Mouse (Mus musculus): ENCODE measurements around the gene Cspg5. TPM values are rescaled to one million over a fixed set of nuclear protein-coding genes. Genes with fewer than 3 reads are reported as not detected.

Cspg5 gene
- polyA plus RNA-seq (2014; fragmentation: Nextera tagmentation; extraction: Ambion mirVana) = 12.9 and 14.2 TPM in 2 replicates

GRCm38 (mm10) chr9:110243221-110243833, at the start of gene Cspg5:
TSS of gene Cspg5 (plus strand) at chr9:110243783.
- no peak for ATAC-seq (ENCODE audit: low FRiP score)

GRCm38 (mm10) chr9:110199870-110200269, 43.7 kb upstream of the Cspg5 start:
- H3K36me3 ChIP-seq (ENCODE audit: control insufficient read depth, insufficient read depth, low read length) = peaks cover 37% of the 10 kb centered on the region
- H3K4me2 ChIP-seq = no peak overlapping the region
- H3K4me3 ChIP-seq (ENCODE audit: low read depth, low read length) = no peak overlapping the region

More at GRCm38 (mm10) chr9:110243221-110243833, at the start of gene Cspg5:
- Histone ChIP-seq H3K4me1 (ENCODE audit: control insufficient read depth, insufficient read depth, low read length) (peaks cover 13% of the 10 kb centered on the region), H3K27me3 (ENCODE audit: control insufficient read depth, insufficient read depth, low read length) (peaks cover 3% of the 10 kb centered on the region; the same call in 1 of the 2 replicates), H3K27ac (ENCODE audit: low read depth, low read length) (no peak within 1 kb of the TSS), H3K36me3 (ENCODE audit: control insufficient read depth, insufficient read depth, low read length) (0 out of 2 replicates have a peak, but pooled peaks cover 5% of the 10 kb centered on the region), H3K9me3 (ENCODE audit: control insufficient read depth, low read length) (no peaks in the 10 kb centered on the region), H3K9ac (ENCODE audit: low read length) (no peak within 1 kb of the TSS; the same call in 1 of the 2 replicates), H3K4me2 (peak within 1 kb of the TSS; percentile 100), H3K4me3 (ENCODE audit: low read depth, low read length) (peak within 1 kb of the TSS; percentile 65)
- DNase-seq (ENCODE audit: low spot score, missing footprints) = no peak
- 88% methylated on average over 7 of the region's 7 CpGs for WGBS

GRCm38 (mm10) chr9:110205526-110206404, 37.8 kb upstream of the Cspg5 start:
- H3K4me1 ChIP-seq (ENCODE audit: control insufficient read depth, insufficient read depth, low read length) = 0 out of 2 replicates have a peak, but pooled peaks cover 5% of the 10 kb centered on the region
- H3K4me2 ChIP-seq = no peak overlapping the region
- DNase-seq (ENCODE audit: low spot score, missing footprints) (peak; percentile 91), ATAC-seq (ENCODE audit: low FRiP score) (peak; percentile 76)
- no peaks in the 10 kb centered on the region for H3K27me3 ChIP-seq (ENCODE audit: control insufficient read depth, insufficient read depth, low read length)
- no peak overlapping the region for H3K4me3 ChIP-seq (ENCODE audit: low read depth, low read length)
- 26% methylated on average over 15 of the region's 15 CpGs for WGBS
- no peaks in the 10 kb centered on the region for H3K9me3 ChIP-seq (ENCODE audit: control insufficient read depth, low read length)
- H3K9ac ChIP-seq (ENCODE audit: low read length) = peak overlapping the region; percentile 17; the same call in 1 of the 2 replicates
- H3K36me3 ChIP-seq (ENCODE audit: control insufficient read depth, insufficient read depth, low read length) = peaks cover 21% of the 10 kb centered on the region
- peak overlapping the region; percentile 38 for H3K27ac ChIP-seq (ENCODE audit: low read depth, low read length)

More at GRCm38 (mm10) chr9:110199870-110200269, 43.7 kb upstream of the Cspg5 start:
- Histone ChIP-seq H3K9ac (ENCODE audit: low read length) (no peak overlapping the region), H3K27me3 (ENCODE audit: control insufficient read depth, insufficient read depth, low read length) (no peaks in the 10 kb centered on the region), H3K27ac (ENCODE audit: low read depth, low read length) (no peak overlapping the region), H3K9me3 (ENCODE audit: control insufficient read depth, low read length) (no peaks in the 10 kb centered on the region), H3K4me1 (ENCODE audit: control insufficient read depth, insufficient read depth, low read length) (no peaks in the 10 kb centered on the region)
- WGBS = 89% methylated on average over 2 of the region's 2 CpGs
- no peak for ATAC-seq (ENCODE audit: low FRiP score)
- no peak for DNase-seq (ENCODE audit: low spot score, missing footprints)

GRCm38 (mm10) chr9:110206437-110206836, 37.1 kb upstream of the Cspg5 start:
- Histone ChIP-seq H3K4me2 (no peak overlapping the region), H3K9ac (ENCODE audit: low read length) (no peak overlapping the region), H3K36me3 (ENCODE audit: control insufficient read depth, insufficient read depth, low read length) (peaks cover 19% of the 10 kb centered on the region), H3K27ac (ENCODE audit: low read depth, low read length) (no peak overlapping the region), H3K27me3 (ENCODE audit: control insufficient read depth, insufficient read depth, low read length) (no peaks in the 10 kb centered on the region), H3K4me3 (ENCODE audit: low read depth, low read length) (no peak overlapping the region), H3K4me1 (ENCODE audit: control insufficient read depth, insufficient read depth, low read length) (0 out of 2 replicates have a peak, but pooled peaks cover 5% of the 10 kb centered on the region), H3K9me3 (ENCODE audit: control insufficient read depth, low read length) (no peaks in the 10 kb centered on the region)
- WGBS = 83% methylated on average over 2 of the region's 2 CpGs
- DNase-seq (ENCODE audit: low spot score, missing footprints) = no peak
- no peak for ATAC-seq (ENCODE audit: low FRiP score)

GRCm38 (mm10) chr9:110208265-110208664, 35.3 kb upstream of the Cspg5 start:
- ATAC-seq (ENCODE audit: low FRiP score) = no peak
- Histone ChIP-seq H3K4me2 (no peak overlapping the region), H3K4me3 (ENCODE audit: low read depth, low read length) (no peak overlapping the region), H3K27me3 (ENCODE audit: control insufficient read depth, insufficient read depth, low read length) (no peaks in the 10 kb centered on the region), H3K36me3 (ENCODE audit: control insufficient read depth, insufficient read depth, low read length) (peaks cover 15% of the 10 kb centered on the region; the same call in 1 of the 2 replicates), H3K9me3 (ENCODE audit: control insufficient read depth, low read length) (no peaks in the 10 kb centered on the region), H3K27ac (ENCODE audit: low read depth, low read length) (no peak overlapping the region), H3K9ac (ENCODE audit: low read length) (no peak overlapping the region), H3K4me1 (ENCODE audit: control insufficient read depth, insufficient read depth, low read length) (0 out of 2 replicates have a peak, but pooled peaks cover 5% of the 10 kb centered on the region)
- WGBS = 74% methylated on average over 7 of the region's 7 CpGs
- DNase-seq (ENCODE audit: low spot score, missing footprints) = no peak

- Histone ChIP-seq H3K9ac (ENCODE audit: low read length) (no peak overlapping the region), H3K27ac (ENCODE audit: low read depth, low read length) (no peak overlapping the region), H3K4me2 (no peak overlapping the region), H3K4me3 (ENCODE audit: low read depth, low read length) (no peak overlapping the region), H3K27me3 (ENCODE audit: control insufficient read depth, insufficient read depth, low read length) (no peaks in the 10 kb centered on the region), H3K36me3 (ENCODE audit: control insufficient read depth, insufficient read depth, low read length) (peaks cover 20% of the 10 kb centered on the region; the same call in 1 of the 2 replicates), H3K4me1 (ENCODE audit: control insufficient read depth, insufficient read depth, low read length) (0 out of 2 replicates have a peak, but pooled peaks cover 5% of the 10 kb centered on the region), H3K9me3 (ENCODE audit: control insufficient read depth, low read length) (no peaks in the 10 kb centered on the region)
- ATAC-seq (ENCODE audit: low FRiP score) = no peak
- WGBS = 89% methylated on average over 3 of the region's 3 CpGs
- no peak for DNase-seq (ENCODE audit: low spot score, missing footprints)
Measured at GRCm38 (mm10) chr9:110208967-110209366, 34.6 kb upstream of the Cspg5 start.

GRCm38 (mm10) chr9:110224273-110224672, 19.3 kb upstream of the Cspg5 start:
- Histone ChIP-seq H3K27ac (ENCODE audit: low read depth, low read length) (no peak overlapping the region), H3K4me2 (no peak overlapping the region), H3K27me3 (ENCODE audit: control insufficient read depth, insufficient read depth, low read length) (no peaks in the 10 kb centered on the region), H3K9ac (ENCODE audit: low read length) (no peak overlapping the region), H3K4me3 (ENCODE audit: low read depth, low read length) (no peak overlapping the region), H3K9me3 (ENCODE audit: control insufficient read depth, low read length) (no peaks in the 10 kb centered on the region), H3K36me3 (ENCODE audit: control insufficient read depth, insufficient read depth, low read length) (peaks cover 21% of the 10 kb centered on the region), H3K4me1 (ENCODE audit: control insufficient read depth, insufficient read depth, low read length) (no peaks in the 10 kb centered on the region)
- 97% methylated on average over 4 of the region's 4 CpGs for WGBS
- DNase-seq (ENCODE audit: low spot score, missing footprints) (no peak), ATAC-seq (ENCODE audit: low FRiP score) (no peak)

GRCm38 (mm10) chr9:110226191-110226590, 17.4 kb upstream of the Cspg5 start:
- H3K4me2 ChIP-seq = no peak overlapping the region
- no peak overlapping the region for H3K9ac ChIP-seq (ENCODE audit: low read length)
- 95% methylated on average over 4 of the region's 4 CpGs for WGBS
- no peak overlapping the region for H3K27ac ChIP-seq (ENCODE audit: low read depth, low read length)
- ATAC-seq (ENCODE audit: low FRiP score) = no peak
- no peaks in the 10 kb centered on the region for H3K9me3 ChIP-seq (ENCODE audit: control insufficient read depth, low read length)
- DNase-seq (ENCODE audit: low spot score, missing footprints) = no peak
- H3K4me3 ChIP-seq (ENCODE audit: low read depth, low read length) = no peak overlapping the region
- no peaks in the 10 kb centered on the region for H3K4me1 ChIP-seq (ENCODE audit: control insufficient read depth, insufficient read depth, low read length)
- H3K27me3 ChIP-seq (ENCODE audit: control insufficient read depth, insufficient read depth, low read length) = no peaks in the 10 kb centered on the region
- H3K36me3 ChIP-seq (ENCODE audit: control insufficient read depth, insufficient read depth, low read length) = peaks cover 23% of the 10 kb centered on the region

- Histone ChIP-seq H3K4me1 (ENCODE audit: control insufficient read depth, insufficient read depth, low read length) (no peaks in the 10 kb centered on the region), H3K9ac (ENCODE audit: low read length) (no peak overlapping the region), H3K9me3 (ENCODE audit: control insufficient read depth, low read length) (no peaks in the 10 kb centered on the region), H3K27ac (ENCODE audit: low read depth, low read length) (no peak overlapping the region), H3K36me3 (ENCODE audit: control insufficient read depth, insufficient read depth, low read length) (peaks cover 16% of the 10 kb centered on the region), H3K27me3 (ENCODE audit: control insufficient read depth, insufficient read depth, low read length) (no peaks in the 10 kb centered on the region), H3K4me2 (no peak overlapping the region), H3K4me3 (ENCODE audit: low read depth, low read length) (no peak overlapping the region)
- ATAC-seq (ENCODE audit: low FRiP score) (no peak), DNase-seq (ENCODE audit: low spot score, missing footprints) (no peak)
- 90% methylated on average over 6 of the region's 6 CpGs for WGBS
Measured at GRCm38 (mm10) chr9:110228671-110229070, 14.9 kb upstream of the Cspg5 start.

Data from midbrain, embryonic 11.5 days (tissue).